Mouse (Mus musculus) limb, embryonic 14.5 days (tissue): ENCODE data around the gene Gm20388. TPM values are rescaled to one million over a fixed set of nuclear protein-coding genes. Genes with fewer than 3 reads are reported as not detected.

ENCODE experiments used
- ATAC-seq: fragments of 200-750 bp; cut with Nextera tagmentation; 2 replicates; pipeline ENCODE4 v1.8.0; 2017; ENCODE audit warnings: low read depth, moderate number of reproducible peaks, moderate TSS enrichment; ENCODE audit not compliant: low FRiP score
- DNase-seq: peaks from one replicate; pipeline ENCODE4 v3.0.0-alpha.2; 2015; ENCODE audit warnings: low spot score
- H3K27ac ChIP-seq: fragments of 300-500 bp; sonication (generic); replicated peaks from 2 replicates; pipeline ENCODE4 v1.5.1; 2014; ENCODE audit warnings: low read depth, mild to moderate bottlenecking, low read length, moderate library complexity, mixed read lengths
- H3K27me3 ChIP-seq: fragments of 300-500 bp; sonication (generic); 2 replicates; pipeline ENCODE4 v1.6.1; 2014; ENCODE audit warnings: low read length, mixed read lengths; ENCODE audit not compliant: control insufficient read depth, insufficient read depth
- H3K36me3 ChIP-seq: fragments of 300-500 bp; sonication (generic); 2 replicates; pipeline ENCODE4 v1.6.1; 2014; ENCODE audit warnings: mild to moderate bottlenecking, low read length, moderate library complexity, mixed read lengths; ENCODE audit not compliant: control insufficient read depth, insufficient read depth
- H3K4me1 ChIP-seq: fragments of 300-500 bp; sonication (generic); 2 replicates; pipeline ENCODE4 v1.6.1; 2014; ENCODE audit warnings: antibody characterized with exemption, low read length, mixed read lengths; ENCODE audit not compliant: control insufficient read depth, insufficient read depth
- H3K4me2 ChIP-seq: fragments of 300-500 bp; sonication (generic); replicated peaks from 2 replicates; pipeline ENCODE4 v1.6.1; 2014; ENCODE audit warnings: low read depth, mild to moderate bottlenecking, low read length, moderate library complexity; ENCODE audit not compliant: severe bottlenecking
- H3K4me3 ChIP-seq: fragments of 300-500 bp; sonication (generic); replicated peaks from 2 replicates; pipeline ENCODE4 v1.5.1; 2014; ENCODE audit warnings: low read length
- H3K9ac ChIP-seq: fragments of 300-500 bp; sonication (generic); 2 replicates; pipeline ENCODE4 v1.6.1; 2014; ENCODE audit warnings: mild to moderate bottlenecking, low read depth, low read length, moderate library complexity; ENCODE audit not compliant: severe bottlenecking
- H3K9me3 ChIP-seq: fragments of 300-500 bp; sonication (generic); 2 replicates; pipeline ENCODE4 v1.6.1; 2016; ENCODE audit warnings: low read length; ENCODE audit not compliant: control insufficient read depth
- POLR2A ChIP-seq: fragments of 200-500 bp; IDR thresholded peaks from 2 replicates; pipeline ENCODE4 v1.8.0; 2012; ENCODE audit warnings: inconsistent platforms, mild to moderate bottlenecking, moderate library complexity, borderline replicate concordance; ENCODE audit not compliant: insufficient read depth, insufficient read length; ENCODE audit errors: extremely low read depth
- WGBS: fragments of 180-500 bp; shearing (Covaris S2); extraction: QIAGEN DNeasy Blood & Tissue Kit; methylation state at CpG from one replicate; pipeline ENCODE4 v1.1.7; 2014; 5-methylcytosine and 5-hydroxymethylcytosine counted together
- polyA plus RNA-seq, 2 experiments: library from polyadenylated mRNA; depleted of rRNA in 1 of 2; stranded (reverse) in 1 of 2; unstranded in 1 of 2; fragments of >200 nt; fragmentation: Nextera tagmentation in 1 of 2; extraction: Ambion mirVana in 1 of 2; gene quantifications; 2 replicates each; pipeline versions ENCODE4 v1.2.1 to v1.2.3; 2012 to 2014

The Gm20388 gene
- polyA plus RNA-seq, 2 experiments = 1.9 to 49.9 TPM

DNA sequence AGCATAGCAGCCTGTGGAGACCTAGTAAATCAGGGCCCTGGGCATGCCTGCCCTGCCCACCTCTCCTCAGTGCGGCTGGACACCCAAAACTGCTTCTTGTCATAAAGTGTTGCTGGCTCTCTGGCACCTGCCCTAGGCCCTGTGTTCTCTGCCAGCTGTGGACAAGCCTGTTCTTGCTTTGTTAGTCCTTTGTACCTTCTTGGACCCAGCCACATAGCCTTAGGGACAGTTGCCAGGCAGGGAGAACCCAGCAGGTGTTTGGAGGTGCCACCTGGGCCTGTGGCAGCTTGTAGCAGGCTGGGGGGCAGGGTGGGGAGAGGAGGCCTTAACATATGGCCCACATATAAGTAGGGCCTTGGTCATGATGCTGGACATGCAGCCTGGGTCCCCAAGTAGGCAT lies 463.4 kb downstream of the Gm20388 start:
- WGBS = 15% methylated on average over 1 of the region's 1 CpGs
- Histone ChIP-seq H3K4me2 (no peak overlapping the region), H3K9ac (no peak overlapping the region), H3K27me3 (no peaks in the 10 kb centered on the region), H3K4me3 (no peak overlapping the region), H3K27ac (no peak overlapping the region), H3K9me3 (no peaks in the 10 kb centered on the region), H3K36me3 (no peaks in the 10 kb centered on the region), H3K4me1 (peaks cover 44% of the 10 kb centered on the region)
- TF ChIP-seq POLR2A = no peak
- ATAC-seq = no peak
- DNase-seq = no peak

DNA sequence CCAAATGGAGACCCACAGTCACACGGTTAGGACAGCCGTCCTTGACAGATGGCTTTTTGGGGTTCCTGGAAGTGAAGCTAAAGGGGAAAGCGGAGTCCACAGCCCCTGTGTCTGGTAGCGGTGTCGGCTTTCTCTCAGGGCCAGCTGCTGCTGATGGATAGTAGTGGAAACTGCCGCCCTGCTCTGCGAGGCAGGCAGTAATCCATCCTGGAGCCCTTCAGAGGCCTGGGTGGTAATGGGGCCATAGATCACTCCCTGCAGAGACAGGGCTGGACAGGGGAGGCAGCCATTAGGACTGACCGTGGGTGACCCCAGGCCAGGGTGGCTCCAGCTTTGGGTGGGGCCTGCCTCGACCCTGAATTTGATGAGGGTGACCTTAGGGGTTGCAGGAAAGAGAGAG lies 463.9 kb downstream of the Gm20388 start:
- 18% methylated on average over 9 of the region's 9 CpGs for WGBS
- peaks cover 41% of the 10 kb centered on the region for H3K4me1 ChIP-seq
- H3K36me3 ChIP-seq = no peaks in the 10 kb centered on the region
- H3K9ac ChIP-seq = no peak overlapping the region
- H3K9me3 ChIP-seq = no peaks in the 10 kb centered on the region
- ATAC-seq = peak; percentile 24; the same call in 1 of the 2 replicates
- H3K4me3 ChIP-seq = no peak overlapping the region
- H3K27ac ChIP-seq = no peak overlapping the region
- no peak for DNase-seq
- no peak overlapping the region for H3K4me2 ChIP-seq
- no peak for TF ChIP-seq POLR2A
- H3K27me3 ChIP-seq = no peaks in the 10 kb centered on the region

DNA sequence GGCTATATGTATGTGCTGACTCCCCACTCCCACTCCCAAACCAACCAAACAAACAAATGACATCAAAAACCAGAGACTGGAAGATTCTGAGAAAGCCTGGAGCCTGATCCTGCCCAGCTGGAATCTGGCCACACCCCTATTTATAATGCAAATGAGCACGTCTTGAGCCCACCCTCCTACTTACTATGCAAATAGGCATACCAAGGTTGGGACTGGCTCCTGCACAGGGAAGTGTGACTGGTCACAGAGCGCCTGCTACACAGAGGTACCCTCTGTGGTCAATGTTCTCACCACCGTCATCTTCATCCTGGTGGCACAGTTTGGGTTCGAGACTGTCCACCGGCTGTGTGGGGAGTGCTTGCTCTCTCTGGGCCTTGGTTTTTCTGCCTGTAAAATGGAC lies 464.5 kb downstream of the Gm20388 start:
- no peaks in the 10 kb centered on the region for H3K36me3 ChIP-seq
- peaks cover 35% of the 10 kb centered on the region for H3K4me1 ChIP-seq
- no peak for TF ChIP-seq POLR2A
- H3K9me3 ChIP-seq = no peaks in the 10 kb centered on the region
- 58% methylated on average over 5 of the region's 5 CpGs for WGBS
- H3K9ac ChIP-seq = no peak overlapping the region
- ATAC-seq (no peak), DNase-seq (no peak)
- H3K4me2 ChIP-seq = no peak overlapping the region
- H3K27ac ChIP-seq = no peak overlapping the region
- no peaks in the 10 kb centered on the region for H3K27me3 ChIP-seq
- no peak overlapping the region for H3K4me3 ChIP-seq

DNA sequence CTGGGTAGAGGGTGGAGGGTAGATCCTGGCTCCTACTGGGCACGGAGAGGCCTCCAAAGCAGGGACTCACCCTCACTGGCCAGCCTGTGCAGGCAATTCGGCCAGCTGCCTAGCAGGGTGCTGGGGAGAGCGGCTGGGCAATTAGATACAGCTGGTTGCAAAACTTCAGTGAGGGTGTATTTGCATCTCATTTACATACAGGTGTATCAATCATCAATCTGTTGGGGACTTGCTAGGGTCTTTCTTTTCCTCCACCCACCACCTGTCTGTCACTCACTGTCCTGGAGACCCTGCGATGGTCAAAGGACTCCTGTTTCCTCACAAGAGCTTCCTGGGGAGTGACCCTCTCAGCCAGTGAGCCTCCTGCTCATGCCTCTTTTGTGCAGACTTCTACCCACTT lies 465.6 kb downstream of the Gm20388 start:
- 52% methylated on average over 4 of the region's 4 CpGs for WGBS
- TF ChIP-seq POLR2A = no peak
- Histone ChIP-seq H3K27ac (no peak overlapping the region), H3K9ac (no peak overlapping the region), H3K9me3 (no peaks in the 10 kb centered on the region), H3K4me1 (peaks cover 37% of the 10 kb centered on the region), H3K36me3 (no peaks in the 10 kb centered on the region), H3K4me3 (no peak overlapping the region), H3K4me2 (no peak overlapping the region), H3K27me3 (no peaks in the 10 kb centered on the region)
- no peak for ATAC-seq
- DNase-seq = no peak

DNA sequence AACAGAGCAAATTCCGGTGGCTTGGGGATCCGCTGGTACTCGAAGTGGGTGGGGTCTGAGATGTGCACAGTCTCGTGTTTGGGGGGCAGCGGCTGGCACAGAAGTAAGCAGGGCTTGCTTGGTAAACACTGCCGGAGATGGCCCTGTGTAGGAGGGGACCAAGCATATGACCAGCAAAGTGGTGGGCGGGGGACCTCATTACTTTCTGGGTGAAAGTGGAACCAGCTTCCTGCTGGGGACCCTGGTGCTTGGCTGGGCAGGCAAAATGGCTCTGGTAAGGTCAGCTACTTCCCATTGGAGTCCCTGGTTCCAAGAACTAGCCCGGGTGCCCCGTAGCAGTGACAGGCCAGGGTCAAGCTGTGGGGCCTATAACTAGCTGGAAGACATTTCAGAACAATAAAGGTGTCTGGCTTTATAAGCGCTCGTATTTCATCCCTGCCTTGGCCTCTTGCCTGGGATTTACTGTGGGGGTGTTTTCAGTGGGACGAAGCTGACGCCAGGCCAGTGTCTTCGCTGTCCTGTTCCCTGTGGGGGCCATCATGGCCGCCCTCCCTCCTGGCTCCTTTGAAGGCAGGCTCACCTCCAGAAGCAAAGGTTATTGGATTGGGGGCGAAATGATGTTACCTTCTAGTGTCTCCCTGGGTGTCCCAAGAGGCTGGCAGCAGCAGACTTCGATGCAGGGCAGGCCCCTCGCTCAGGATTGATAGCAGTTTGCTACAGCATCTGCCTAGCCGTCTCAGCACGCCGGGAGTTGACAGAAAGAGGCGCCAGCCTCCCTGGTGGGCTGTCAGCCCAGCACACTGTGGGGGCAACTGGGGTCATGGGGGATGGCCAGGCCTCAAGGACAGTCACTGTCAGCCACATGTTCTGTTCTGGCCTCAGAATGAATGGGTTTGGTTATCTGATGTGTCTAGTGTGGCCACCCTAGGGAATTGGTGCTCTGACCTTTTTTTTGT lies 466.5 kb downstream of the Gm20388 start:
- Histone ChIP-seq H3K4me2 (no peak overlapping the region), H3K4me1 (peaks cover 46% of the 10 kb centered on the region), H3K9me3 (no peaks in the 10 kb centered on the region), H3K27me3 (no peaks in the 10 kb centered on the region), H3K4me3 (no peak overlapping the region), H3K9ac (no peak overlapping the region), H3K36me3 (no peaks in the 10 kb centered on the region), H3K27ac (no peak overlapping the region)
- ATAC-seq = no peak
- DNase-seq = no peak
- 30% methylated on average over 22 of the region's 22 CpGs for WGBS
- no peak for TF ChIP-seq POLR2A
